Mouse (Mus musculus): Measurements from ENCODE around the gene Elfn1. TPM values are rescaled to one million over a fixed set of nuclear protein-coding genes. Genes with fewer than 3 reads are reported as not detected.
A peak's percentile ranks its signal among the peaks of the same experiment; 100 is the strongest.

The Elfn1 gene
- polyA plus RNA-seq, 1 experiment from 2014 or later, result 0.12 TPM

DNA sequence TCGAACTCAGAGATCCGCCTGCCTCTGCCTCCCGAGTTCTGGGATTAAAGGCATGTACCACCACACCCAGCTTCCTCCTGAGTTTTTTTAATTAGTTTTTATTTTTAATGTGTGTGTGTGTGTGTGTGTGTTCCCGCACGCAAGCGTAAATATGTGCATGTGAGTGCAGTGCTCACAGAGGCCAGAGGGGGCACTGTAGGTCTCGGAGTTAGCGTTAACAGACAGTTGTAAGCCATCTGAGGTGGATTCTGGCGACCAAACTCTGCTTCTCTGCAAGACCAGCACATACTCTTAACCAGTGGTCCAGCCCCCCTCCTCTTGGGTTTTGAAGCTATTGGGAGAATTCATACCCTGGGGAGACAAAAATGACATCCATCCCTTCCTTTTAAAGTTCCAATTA is 26.6 kb upstream of the Elfn1 start:
- WGBS, result 92% methylated on average over 9 of the region's 9 CpGs
- DNase-seq, result no peak

DNA sequence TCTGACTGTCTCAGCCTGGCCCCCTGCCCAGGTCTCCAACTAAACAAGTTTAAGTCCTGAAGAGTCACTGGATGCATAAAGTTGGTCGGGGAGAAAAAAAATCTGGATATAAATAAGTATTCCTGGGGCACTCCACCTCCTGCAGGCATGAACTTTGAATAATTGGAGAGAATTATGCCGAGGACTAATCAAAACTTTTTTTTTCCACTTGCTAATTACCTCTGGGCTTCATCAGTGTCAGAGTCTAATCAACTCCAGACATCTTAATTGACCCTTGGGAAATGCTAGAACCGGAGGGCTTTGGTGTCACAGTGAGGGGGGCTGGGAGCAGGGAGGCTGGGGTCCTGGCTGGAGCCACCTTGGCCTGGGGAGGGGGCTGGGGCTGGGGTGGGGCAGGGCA is 19.1 kb upstream of the Elfn1 start:
- ATAC-seq (ENCODE audit: insufficient read depth), result no peak
- Histone ChIP-seq H3K9ac (no peak overlapping the region), H3K27me3 (ENCODE audit: insufficient read depth, low read length) (no peaks in the 10 kb centered on the region), H3K4me3 (ENCODE audit: low read depth, low read length) (no peak overlapping the region), H3K4me2 (no peak overlapping the region), H3K36me3 (ENCODE audit: insufficient read depth) (no peaks in the 10 kb centered on the region), H3K9me3 (ENCODE audit: low read depth, low read length) (no peaks in the 10 kb centered on the region), H3K27ac (ENCODE audit: low read depth) (no peak overlapping the region), H3K4me1 (ENCODE audit: insufficient read depth) (peaks cover 4% of the 10 kb centered on the region)
- 19% methylated on average over 3 of the region's 3 CpGs for WGBS
- no peak for TF ChIP-seq CTCF (IDR thresholded peaks at IDR 0.05; ENCODE audit: low read depth)
- no peak for DNase-seq

More for the DNA sequence above, 26.6 kb upstream of the Elfn1 start:
- Histone ChIP-seq H3K9me3 (ENCODE audit: low read depth, low read length) (no peaks in the 10 kb centered on the region), H3K4me3 (ENCODE audit: low read depth, low read length) (no peak overlapping the region), H3K4me2 (no peak overlapping the region), H3K27ac (ENCODE audit: low read depth) (no peak overlapping the region), H3K4me1 (ENCODE audit: insufficient read depth) (no peaks in the 10 kb centered on the region), H3K27me3 (ENCODE audit: insufficient read depth, low read length) (no peaks in the 10 kb centered on the region), H3K36me3 (ENCODE audit: insufficient read depth) (no peaks in the 10 kb centered on the region), H3K9ac (no peak overlapping the region)
- no peak for ATAC-seq (ENCODE audit: insufficient read depth)
- 0 out of 2 replicates have a peak, but pooled peaks have one; percentile 9 for TF ChIP-seq CTCF (IDR thresholded peaks at IDR 0.05; ENCODE audit: low read depth)

DNA sequence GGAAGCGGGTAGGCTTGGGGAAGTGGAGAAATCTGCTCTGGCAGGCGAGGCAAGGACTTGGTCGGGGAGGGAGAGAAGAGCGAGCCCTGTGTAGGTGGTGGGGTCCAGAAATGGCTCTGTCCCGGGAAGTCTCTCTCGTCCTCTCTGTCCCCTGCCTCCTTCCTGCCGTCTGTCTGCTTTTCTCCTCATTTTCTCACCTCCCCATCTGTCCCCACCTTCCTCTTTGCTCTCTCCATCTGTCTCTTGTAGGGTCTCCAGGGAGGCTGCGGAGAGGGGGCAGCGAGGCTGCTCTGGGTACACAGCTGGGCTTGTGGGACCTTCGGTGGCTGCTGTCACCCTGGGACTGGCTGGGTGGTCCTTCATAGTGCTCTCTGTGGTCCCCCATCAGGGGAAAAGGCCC is 18.4 kb upstream of the Elfn1 start:
- WGBS, result 43% methylated on average over 10 of the region's 10 CpGs
- no peak overlapping the region for H3K4me3 ChIP-seq (ENCODE audit: low read depth, low read length)
- H3K36me3 ChIP-seq (ENCODE audit: insufficient read depth), result no peaks in the 10 kb centered on the region
- H3K27me3 ChIP-seq (ENCODE audit: insufficient read depth, low read length), result no peaks in the 10 kb centered on the region
- ATAC-seq (ENCODE audit: insufficient read depth), result no peak
- H3K9ac ChIP-seq, result no peak overlapping the region
- no peaks in the 10 kb centered on the region for H3K9me3 ChIP-seq (ENCODE audit: low read depth, low read length)
- H3K4me2 ChIP-seq, result no peak overlapping the region
- no peak overlapping the region for H3K27ac ChIP-seq (ENCODE audit: low read depth)
- peaks cover 4% of the 10 kb centered on the region for H3K4me1 ChIP-seq (ENCODE audit: insufficient read depth)
- no peak for DNase-seq
- TF ChIP-seq CTCF (IDR thresholded peaks at IDR 0.05; ENCODE audit: low read depth), result no peak

DNA sequence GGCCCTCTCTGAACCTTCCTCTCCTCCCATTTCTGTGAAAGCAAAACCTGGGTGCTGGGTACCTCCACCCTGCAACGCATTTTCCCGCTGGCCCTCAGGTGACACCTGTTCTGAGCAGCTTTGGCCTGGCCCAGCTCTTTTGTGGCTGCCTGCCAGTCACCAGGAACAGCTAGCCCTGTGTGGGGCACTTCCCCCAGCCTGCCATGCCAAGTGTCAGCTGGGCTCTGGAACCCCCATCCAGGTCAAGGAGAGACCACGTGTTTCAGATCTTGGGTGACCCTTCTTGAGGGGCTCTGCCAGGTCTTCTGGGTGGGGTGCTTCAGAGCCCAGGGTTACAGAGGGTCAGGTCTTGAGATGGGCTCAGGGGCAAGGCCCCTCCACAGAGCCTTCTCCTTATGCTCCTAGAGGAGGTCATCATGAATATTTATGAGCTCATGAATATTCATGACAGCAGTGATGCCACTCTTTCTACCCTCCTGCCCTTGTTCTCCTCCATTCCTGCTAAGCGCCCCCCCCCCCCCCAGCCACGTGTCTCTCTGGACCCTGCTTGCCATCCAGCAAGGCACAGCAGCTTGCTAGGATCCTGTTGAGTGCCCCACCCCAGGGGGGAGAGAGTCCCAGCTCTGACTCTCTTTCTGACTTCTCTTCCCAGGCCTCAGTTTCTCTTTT is 15.3 kb upstream of the Elfn1 start:
- H3K4me1 ChIP-seq (ENCODE audit: insufficient read depth), result peaks cover 4% of the 10 kb centered on the region
- no peak for TF ChIP-seq CTCF (IDR thresholded peaks at IDR 0.05; ENCODE audit: low read depth)
- no peak overlapping the region for H3K9ac ChIP-seq
- ATAC-seq (ENCODE audit: insufficient read depth) (no peak), DNase-seq (no peak)
- no peak overlapping the region for H3K4me3 ChIP-seq (ENCODE audit: low read depth, low read length)
- no peak overlapping the region for H3K27ac ChIP-seq (ENCODE audit: low read depth)
- H3K36me3 ChIP-seq (ENCODE audit: insufficient read depth), result no peaks in the 10 kb centered on the region
- H3K27me3 ChIP-seq (ENCODE audit: insufficient read depth, low read length), result no peaks in the 10 kb centered on the region
- H3K4me2 ChIP-seq, result no peak overlapping the region
- no peaks in the 10 kb centered on the region for H3K9me3 ChIP-seq (ENCODE audit: low read depth, low read length)
- 49% methylated on average over 5 of the region's 5 CpGs for WGBS

DNA sequence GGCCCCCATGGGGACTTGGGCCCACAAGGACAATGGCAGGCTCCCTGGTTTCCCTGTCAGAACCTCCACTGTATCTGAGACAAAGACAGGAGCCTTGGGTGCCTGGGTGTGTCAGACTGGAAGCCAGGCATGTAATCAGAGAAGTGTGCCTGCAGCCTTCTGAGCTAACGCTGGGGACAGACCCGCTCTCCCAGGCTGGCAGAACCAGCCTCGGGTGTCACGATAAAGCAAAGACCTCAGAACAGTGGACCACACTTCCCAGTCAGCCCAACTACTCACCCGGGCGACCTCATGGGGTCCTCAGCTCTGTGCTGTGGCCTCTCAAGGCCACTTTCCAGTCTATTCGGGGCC is 14.8 kb upstream of the Elfn1 start:
- ATAC-seq (ENCODE audit: insufficient read depth), result no peak
- WGBS, result 45% methylated on average over 7 of the region's 7 CpGs
- H3K36me3 ChIP-seq (ENCODE audit: insufficient read depth), result no peaks in the 10 kb centered on the region
- no peak for DNase-seq
- no peaks in the 10 kb centered on the region for H3K9me3 ChIP-seq (ENCODE audit: low read depth, low read length)
- no peak overlapping the region for H3K4me3 ChIP-seq (ENCODE audit: low read depth, low read length)
- H3K9ac ChIP-seq, result no peak overlapping the region
- H3K27me3 ChIP-seq (ENCODE audit: insufficient read depth, low read length), result no peaks in the 10 kb centered on the region
- no peak for TF ChIP-seq CTCF (IDR thresholded peaks at IDR 0.05; ENCODE audit: low read depth)
- peaks cover 4% of the 10 kb centered on the region for H3K4me1 ChIP-seq (ENCODE audit: insufficient read depth)
- H3K4me2 ChIP-seq, result no peak overlapping the region
- no peak overlapping the region for H3K27ac ChIP-seq (ENCODE audit: low read depth)

DNA sequence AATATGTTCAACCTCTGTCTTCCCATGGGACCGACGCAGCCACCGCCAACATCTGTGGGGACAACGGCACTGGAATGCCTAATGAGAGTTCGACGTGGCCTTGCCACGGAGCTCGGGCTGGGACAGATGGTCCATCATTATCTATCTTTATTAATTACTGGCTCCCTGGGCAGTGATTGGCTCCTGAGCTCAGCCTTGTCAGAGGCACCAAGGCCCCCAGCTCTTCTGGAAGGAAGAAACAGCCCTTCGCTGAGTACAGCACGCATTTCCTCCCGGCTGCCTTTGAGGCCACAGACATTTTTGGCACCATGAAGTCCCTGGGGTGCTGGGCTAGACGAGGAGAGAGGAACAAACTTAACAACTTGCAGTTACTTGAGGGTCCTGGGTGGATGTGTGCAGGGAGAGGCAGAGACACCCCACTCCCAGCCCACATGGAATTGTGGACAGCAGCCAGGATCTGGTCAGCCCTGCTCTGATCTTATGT is 13.7 kb upstream of the Elfn1 start:
- Histone ChIP-seq H3K4me1 (ENCODE audit: insufficient read depth) (peaks cover 7% of the 10 kb centered on the region), H3K9me3 (ENCODE audit: low read depth, low read length) (no peaks in the 10 kb centered on the region), H3K4me3 (ENCODE audit: low read depth, low read length) (no peak overlapping the region), H3K4me2 (no peak overlapping the region), H3K27me3 (ENCODE audit: insufficient read depth, low read length) (no peaks in the 10 kb centered on the region), H3K27ac (ENCODE audit: low read depth) (no peak overlapping the region; the same call in 1 of the 2 replicates), H3K36me3 (ENCODE audit: insufficient read depth) (no peaks in the 10 kb centered on the region), H3K9ac (no peak overlapping the region)
- no peak for TF ChIP-seq CTCF (IDR thresholded peaks at IDR 0.05; ENCODE audit: low read depth)
- ATAC-seq (ENCODE audit: insufficient read depth), result peak; percentile 62
- peak; percentile 61 for DNase-seq
- 36% methylated on average over 12 of the region's 12 CpGs for WGBS

DNA sequence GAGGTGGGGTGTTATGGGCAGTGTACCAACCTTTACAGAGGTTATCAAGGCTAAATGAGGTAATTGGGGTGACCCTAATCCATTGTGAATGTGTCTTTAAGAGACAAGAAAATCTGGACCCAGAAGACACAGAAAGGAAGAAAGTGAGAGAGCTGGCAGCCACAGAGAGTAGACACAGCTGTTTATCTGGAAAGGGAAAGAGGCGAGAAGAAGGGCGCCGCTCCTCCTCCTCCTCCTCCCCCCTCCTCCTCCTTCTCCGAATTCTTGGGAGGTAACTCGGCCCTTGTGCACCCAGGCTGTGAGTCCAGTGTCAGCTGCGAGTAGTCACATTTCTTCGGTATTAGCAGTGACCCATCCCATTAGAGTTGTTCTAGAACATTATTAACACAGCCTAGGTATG is 8.7 kb upstream of the Elfn1 start:
- 7% methylated on average over 7 of the region's 7 CpGs for WGBS
- no peaks in the 10 kb centered on the region for H3K9me3 ChIP-seq (ENCODE audit: low read depth, low read length)
- peaks cover 3% of the 10 kb centered on the region; the same call in 1 of the 2 replicates for H3K4me1 ChIP-seq (ENCODE audit: insufficient read depth)
- no peak overlapping the region for H3K27ac ChIP-seq (ENCODE audit: low read depth)
- no peaks in the 10 kb centered on the region for H3K36me3 ChIP-seq (ENCODE audit: insufficient read depth)
- ATAC-seq (ENCODE audit: insufficient read depth), result no peak
- no peak for TF ChIP-seq CTCF (IDR thresholded peaks at IDR 0.05; ENCODE audit: low read depth)
- H3K4me2 ChIP-seq, result no peak overlapping the region
- H3K27me3 ChIP-seq (ENCODE audit: insufficient read depth, low read length), result no peaks in the 10 kb centered on the region
- H3K4me3 ChIP-seq (ENCODE audit: low read depth, low read length), result no peak overlapping the region
- DNase-seq, result peak; percentile 55
- H3K9ac ChIP-seq, result no peak overlapping the region
